Mouse (Mus musculus): ENCODE measurements around the gene Stra6l. TPM values are rescaled to one million over a fixed set of nuclear protein-coding genes. Genes with fewer than 3 reads are reported as not detected.

Stra6l gene
- polyA plus RNA-seq, 1 experiment from 2014 or later = 0.61 TPM

GRCm38 (mm10) chr4:45849419-45849818 lies 955 bp downstream of the Stra6l start:
- H3K9me3 ChIP-seq = no peaks in the 10 kb centered on the region
- H3K36me3 ChIP-seq = no peaks in the 10 kb centered on the region
- ATAC-seq (ENCODE audit: insufficient number of reproducible peaks, low FRiP score, low TSS enrichment, low read depth) = no peak
- H3K4me3 ChIP-seq = no peak overlapping the region
- H3K4me2 ChIP-seq = no peak overlapping the region
- H3K9ac ChIP-seq = no peak overlapping the region
- WGBS = 50% methylated on average over 1 of the region's 1 CpGs
- H3K4me1 ChIP-seq = peaks cover 8% of the 10 kb centered on the region
- peaks cover 54% of the 10 kb centered on the region for H3K27me3 ChIP-seq
- no peak overlapping the region for H3K27ac ChIP-seq

DNA sequence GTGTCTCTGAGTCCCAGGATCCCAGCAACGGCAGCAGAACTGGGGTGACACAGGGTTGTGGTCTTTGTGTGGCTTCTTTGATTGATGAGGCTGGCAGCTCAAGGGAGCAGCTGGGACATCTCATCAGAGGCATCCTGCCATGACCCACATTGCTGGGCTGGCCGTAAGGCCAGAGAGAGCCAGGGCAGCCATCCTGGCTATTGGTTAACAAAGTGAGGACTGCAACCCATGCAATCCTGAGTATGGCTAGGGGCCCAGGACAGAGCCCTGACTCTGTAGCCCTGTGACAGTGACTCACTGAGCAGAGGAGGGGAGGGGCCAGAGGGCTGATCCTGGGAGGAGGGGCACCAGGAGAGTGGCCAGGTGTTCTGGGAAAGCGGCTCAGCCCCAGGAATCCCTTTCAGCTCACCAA lies 3.2 kb downstream of the Stra6l start:
- 29% methylated on average over 3 of the region's 3 CpGs for WGBS
- no peak overlapping the region for H3K9ac ChIP-seq
- no peak overlapping the region for H3K4me3 ChIP-seq
- H3K27me3 ChIP-seq = peaks cover 46% of the 10 kb centered on the region
- no peak for ATAC-seq (ENCODE audit: insufficient number of reproducible peaks, low FRiP score, low TSS enrichment, low read depth)
- H3K4me1 ChIP-seq = peaks cover 11% of the 10 kb centered on the region
- no peaks in the 10 kb centered on the region for H3K9me3 ChIP-seq
- H3K27ac ChIP-seq = no peak overlapping the region
- H3K36me3 ChIP-seq = no peaks in the 10 kb centered on the region
- no peak overlapping the region for H3K4me2 ChIP-seq

- peaks cover 5% of the 10 kb centered on the region; the same call in 1 of the 2 replicates for H3K4me1 ChIP-seq
- H3K27ac ChIP-seq = no peak overlapping the region
- ATAC-seq (ENCODE audit: insufficient number of reproducible peaks, low FRiP score, low TSS enrichment, low read depth) = no peak
- 68% methylated on average over 15 of the region's 15 CpGs for WGBS
- no peak overlapping the region for H3K4me2 ChIP-seq
- no peak overlapping the region for H3K9ac ChIP-seq
- peaks cover 35% of the 10 kb centered on the region for H3K27me3 ChIP-seq
- H3K9me3 ChIP-seq = no peaks in the 10 kb centered on the region
- H3K4me3 ChIP-seq = no peak overlapping the region
- no peaks in the 10 kb centered on the region for H3K36me3 ChIP-seq
These were observed 5.2 kb downstream of the Stra6l start for GRCm38 (mm10) chr4:45853496-45854246.

DNA sequence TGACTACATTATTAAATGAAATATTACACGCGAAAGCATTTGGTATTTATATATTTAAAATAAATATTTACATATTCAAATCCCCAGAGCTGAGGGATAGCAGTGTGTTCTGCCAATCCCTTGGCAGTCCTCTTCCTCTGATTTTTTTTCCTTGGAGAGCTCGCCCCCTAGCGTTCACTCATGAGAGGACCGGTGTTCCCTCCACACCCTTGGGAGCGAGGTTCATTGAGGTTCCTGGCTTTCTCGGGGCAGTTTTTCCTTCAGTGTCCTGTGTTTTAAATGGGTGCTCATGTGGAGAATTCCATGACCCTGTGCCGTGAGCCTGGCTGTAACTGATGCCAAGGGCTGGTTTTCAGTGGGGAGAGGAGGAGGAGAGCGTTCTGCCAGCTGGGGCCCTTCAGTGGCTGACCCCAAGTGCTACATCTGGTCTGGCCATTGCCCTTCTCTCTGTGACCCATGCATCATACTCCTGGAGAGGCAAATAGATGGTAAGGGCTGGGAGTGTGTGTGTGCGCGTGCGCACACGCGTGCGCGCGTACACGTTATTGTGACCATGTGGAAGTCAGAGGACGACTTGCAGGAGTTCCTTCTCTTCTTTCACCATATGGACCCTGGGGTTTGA lies 7.5 kb downstream of the Stra6l start:
- no peak overlapping the region for H3K27ac ChIP-seq
- 50% methylated on average over 19 of the region's 19 CpGs for WGBS
- ATAC-seq (ENCODE audit: insufficient number of reproducible peaks, low FRiP score, low TSS enrichment, low read depth) = no peak
- no peak overlapping the region for H3K9ac ChIP-seq
- no peaks in the 10 kb centered on the region for H3K36me3 ChIP-seq
- no peak overlapping the region for H3K4me2 ChIP-seq
- peaks cover 9% of the 10 kb centered on the region for H3K4me1 ChIP-seq
- no peak overlapping the region for H3K4me3 ChIP-seq
- peaks cover 23% of the 10 kb centered on the region for H3K27me3 ChIP-seq
- H3K9me3 ChIP-seq = no peaks in the 10 kb centered on the region

DNA sequence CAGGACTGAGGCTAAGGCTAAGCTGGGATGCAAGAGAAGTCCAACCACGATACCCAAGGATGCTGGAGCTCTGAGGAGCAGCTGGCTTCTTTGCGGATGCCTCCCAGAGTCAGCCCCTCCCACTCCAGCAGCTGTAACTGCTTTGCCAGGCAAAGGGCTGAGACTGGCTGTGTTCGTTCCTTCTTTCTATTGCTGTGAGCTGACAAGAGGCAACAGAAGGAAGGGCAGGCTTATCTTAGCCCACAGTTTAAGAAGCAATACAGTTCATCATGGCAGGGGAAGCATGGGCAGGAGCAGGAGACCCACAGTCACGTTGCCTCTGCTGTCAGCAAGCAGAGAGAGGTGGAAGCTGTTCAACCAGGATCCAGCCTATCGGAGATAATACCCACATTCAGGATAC lies 12.7 kb downstream of the Stra6l start:
- Histone ChIP-seq H3K36me3 (no peaks in the 10 kb centered on the region), H3K4me1 (peaks cover 8% of the 10 kb centered on the region), H3K27ac (no peak overlapping the region), H3K27me3 (peaks cover 2% of the 10 kb centered on the region; the same call in 1 of the 2 replicates), H3K9me3 (no peaks in the 10 kb centered on the region), H3K9ac (no peak overlapping the region), H3K4me3 (no peak overlapping the region), H3K4me2 (no peak overlapping the region)
- 41% methylated on average over 5 of the region's 5 CpGs for WGBS
- no peak for ATAC-seq (ENCODE audit: insufficient number of reproducible peaks, low FRiP score, low TSS enrichment, low read depth)

DNA sequence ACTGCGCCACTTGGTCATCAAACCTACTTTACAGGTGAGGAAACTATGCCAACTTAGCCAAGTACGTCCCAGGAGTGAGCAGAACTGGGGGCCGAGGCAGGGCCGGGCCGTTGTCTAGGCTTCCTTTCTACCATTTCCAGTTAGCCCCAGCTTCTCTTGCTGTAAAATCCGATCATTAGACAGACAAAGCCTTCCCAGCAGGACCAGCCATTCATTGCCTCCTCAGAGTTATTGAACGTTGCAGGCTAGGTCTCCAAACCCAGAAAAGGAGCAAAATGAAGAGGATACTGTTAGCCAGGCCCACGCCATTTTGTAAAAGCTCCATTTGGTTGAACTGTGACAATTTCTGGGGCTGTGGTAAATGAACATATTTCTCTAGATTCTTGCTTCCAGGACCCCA lies 19.0 kb downstream of the Stra6l start:
- H3K9ac ChIP-seq = no peak overlapping the region
- no peaks in the 10 kb centered on the region for H3K36me3 ChIP-seq
- no peak overlapping the region for H3K4me3 ChIP-seq
- WGBS = 77% methylated on average over 8 of the region's 8 CpGs
- no peaks in the 10 kb centered on the region for H3K9me3 ChIP-seq
- H3K27ac ChIP-seq = no peak overlapping the region
- H3K4me2 ChIP-seq = no peak overlapping the region
- no peaks in the 10 kb centered on the region for H3K27me3 ChIP-seq
- H3K4me1 ChIP-seq = peaks cover 9% of the 10 kb centered on the region
- no peak for ATAC-seq (ENCODE audit: insufficient number of reproducible peaks, low FRiP score, low TSS enrichment, low read depth)

GRCm38 (mm10) chr4:45869021-45869815 lies 20.8 kb downstream of the Stra6l start:
- no peak overlapping the region for H3K4me3 ChIP-seq
- no peaks in the 10 kb centered on the region for H3K27me3 ChIP-seq
- ATAC-seq (ENCODE audit: insufficient number of reproducible peaks, low FRiP score, low TSS enrichment, low read depth) = no peak
- H3K4me2 ChIP-seq = peak overlapping the region; percentile 31; the same call in 1 of the 2 replicates
- no peak overlapping the region for H3K27ac ChIP-seq
- H3K36me3 ChIP-seq = no peaks in the 10 kb centered on the region
- no peak overlapping the region; the same call in 1 of the 2 replicates for H3K9ac ChIP-seq
- 24% methylated on average over 24 of the region's 24 CpGs for WGBS
- H3K4me1 ChIP-seq = peaks cover 9% of the 10 kb centered on the region
- no peaks in the 10 kb centered on the region for H3K9me3 ChIP-seq

DNA sequence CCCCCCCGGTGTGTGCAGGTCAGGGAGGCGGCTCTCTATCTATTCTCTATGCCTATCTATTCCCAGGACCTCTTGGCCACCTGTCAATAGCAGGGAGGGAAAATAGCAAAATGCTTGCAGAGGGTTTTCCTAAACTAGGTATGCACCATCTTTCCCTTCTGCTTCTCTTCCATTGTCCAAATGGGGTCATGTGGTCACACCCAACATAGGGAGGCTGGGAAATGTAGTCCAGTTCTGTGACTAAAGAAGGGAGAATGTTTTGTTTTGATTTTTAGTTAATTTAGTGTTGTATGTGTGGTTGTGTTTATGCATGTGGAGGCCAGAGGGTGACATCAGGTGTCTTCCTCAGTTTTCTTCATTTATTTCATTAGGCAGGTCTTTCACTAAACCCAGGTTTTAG lies 23.7 kb downstream of the Stra6l start:
- no peaks in the 10 kb centered on the region for H3K9me3 ChIP-seq
- no peaks in the 10 kb centered on the region for H3K27me3 ChIP-seq
- no peak overlapping the region for H3K27ac ChIP-seq
- no peak overlapping the region for H3K9ac ChIP-seq
- no peak overlapping the region for H3K4me2 ChIP-seq
- no peaks in the 10 kb centered on the region for H3K36me3 ChIP-seq
- peaks cover 9% of the 10 kb centered on the region for H3K4me1 ChIP-seq
- no CpG with 5 or more reads among the region's 2 CpGs for WGBS
- ATAC-seq (ENCODE audit: insufficient number of reproducible peaks, low FRiP score, low TSS enrichment, low read depth) = no peak
- H3K4me3 ChIP-seq = no peak overlapping the region

DNA sequence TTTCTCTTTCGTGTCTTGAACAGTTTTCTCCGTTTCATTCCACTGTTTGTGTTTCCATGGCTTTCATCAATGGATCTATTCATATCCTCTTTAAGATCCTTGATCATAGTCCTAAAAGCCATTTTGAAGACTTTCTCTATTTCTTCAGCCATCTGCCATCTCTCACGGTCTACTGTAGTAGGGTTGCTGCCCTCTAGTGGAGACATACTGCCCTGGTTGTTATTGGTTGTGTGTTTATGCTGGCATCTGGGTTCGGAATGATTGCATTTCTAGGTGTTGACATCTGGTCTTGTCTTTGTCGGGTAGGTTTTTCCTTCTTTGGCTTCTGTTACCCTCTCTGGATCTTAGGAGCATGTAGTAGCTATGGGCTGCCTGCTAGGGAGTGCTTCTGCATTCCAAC lies 30.5 kb downstream of the Stra6l start:
- Histone ChIP-seq H3K27ac (no peak overlapping the region), H3K9me3 (no peaks in the 10 kb centered on the region), H3K4me2 (no peak overlapping the region), H3K4me1 (no peaks in the 10 kb centered on the region), H3K36me3 (no peaks in the 10 kb centered on the region), H3K27me3 (no peaks in the 10 kb centered on the region), H3K9ac (no peak overlapping the region), H3K4me3 (no peak overlapping the region)
- WGBS = 45% methylated on average over 5 of the region's 5 CpGs
- ATAC-seq (ENCODE audit: insufficient number of reproducible peaks, low FRiP score, low TSS enrichment, low read depth) = no peak

GRCm38 (mm10) chr4:45882521-45882920 lies 34.1 kb downstream of the Stra6l start:
- H3K27ac ChIP-seq = no peak overlapping the region
- WGBS = 84% methylated on average over 9 of the region's 9 CpGs
- ATAC-seq (ENCODE audit: insufficient number of reproducible peaks, low FRiP score, low TSS enrichment, low read depth) = no peak

GRCm38 (mm10) chr4:45883250-45883649 lies 34.8 kb downstream of the Stra6l start:
- no peak overlapping the region for H3K27ac ChIP-seq
- H3K27me3 ChIP-seq = no peaks in the 10 kb centered on the region
- H3K4me1 ChIP-seq = no peaks in the 10 kb centered on the region
- no peak for ATAC-seq (ENCODE audit: insufficient number of reproducible peaks, low FRiP score, low TSS enrichment, low read depth)
- H3K4me3 ChIP-seq = no peak overlapping the region
- no peaks in the 10 kb centered on the region for H3K36me3 ChIP-seq
- H3K9ac ChIP-seq = no peak overlapping the region
- no peaks in the 10 kb centered on the region for H3K9me3 ChIP-seq
- H3K4me2 ChIP-seq = no peak overlapping the region
- 89% methylated on average over 16 of the region's 16 CpGs for WGBS

More at GRCm38 (mm10) chr4:45882521-45882920, 34.1 kb downstream of the Stra6l start:
- Histone ChIP-seq H3K9me3 (no peaks in the 10 kb centered on the region), H3K4me1 (no peaks in the 10 kb centered on the region), H3K9ac (no peak overlapping the region), H3K27me3 (no peaks in the 10 kb centered on the region), H3K36me3 (no peaks in the 10 kb centered on the region), H3K4me3 (no peak overlapping the region), H3K4me2 (no peak overlapping the region)

GRCm38 (mm10) chr4:45889487-45889886 lies 41.0 kb downstream of the Stra6l start:
- H3K27ac ChIP-seq = no peak overlapping the region
- peaks cover 8% of the 10 kb centered on the region for H3K4me1 ChIP-seq
- ATAC-seq (ENCODE audit: insufficient number of reproducible peaks, low FRiP score, low TSS enrichment, low read depth) = no peak
- no peaks in the 10 kb centered on the region for H3K9me3 ChIP-seq
- no peak overlapping the region for H3K9ac ChIP-seq
- H3K4me3 ChIP-seq = no peak overlapping the region
- H3K4me2 ChIP-seq = no peak overlapping the region
- 62% methylated on average over 6 of the region's 6 CpGs for WGBS
- 0 out of 2 replicates have a peak, but pooled peaks cover 9% of the 10 kb centered on the region for H3K27me3 ChIP-seq
- no peaks in the 10 kb centered on the region for H3K36me3 ChIP-seq

Data from limb, embryonic 15.5 days (tissue).